Mouse (Mus musculus): ENCODE data around the gene Cfap44. TPM values are rescaled to one million over a fixed set of nuclear protein-coding genes. Genes with fewer than 3 reads are reported as not detected.

Cfap44 gene
- total RNA-seq, 2 experiments from 2014 or later = 12.8 to 14.8 TPM

DNA sequence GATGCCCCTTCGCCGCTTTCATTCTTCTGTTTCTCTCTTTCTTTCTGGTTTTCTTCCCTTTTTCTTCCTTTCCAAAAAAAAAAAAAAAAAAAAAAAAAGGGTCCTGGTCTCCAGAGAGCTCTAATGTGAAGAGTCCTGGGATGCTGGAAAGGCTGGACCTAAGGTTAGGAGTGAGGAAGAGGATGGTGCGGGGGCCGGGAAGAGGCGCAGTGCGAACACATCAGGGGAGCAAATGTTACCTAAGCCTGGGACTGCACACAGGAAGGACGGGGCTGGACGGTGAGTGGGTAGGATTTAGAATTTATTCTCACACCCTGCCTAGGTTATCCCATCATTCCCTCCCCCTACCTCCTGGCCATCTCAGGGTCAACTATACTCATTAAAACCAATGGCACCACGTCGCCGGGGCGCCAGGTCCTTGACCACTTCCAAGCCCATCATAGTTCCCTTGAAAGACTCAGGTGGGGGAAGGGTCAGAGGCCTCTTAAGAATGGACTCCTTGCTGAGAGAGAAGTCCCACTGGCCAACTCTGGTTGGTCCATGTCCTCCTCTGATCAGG lies 136.7 kb downstream of the Cfap44 start:
- DNase-seq (ENCODE audit: low spot score in 2 of 2) = no peak
- no peak for TF ChIP-seq CTCF (conservative IDR thresholded peaks at IDR 0.05)
- Histone ChIP-seq H3K4me3 (peak overlapping the region; percentile 38), H3K27ac (peak overlapping the region; percentile 70)

Other genes with a start within 250 kb of the Cfap44 start
- 10 to 100 TPM; 41.4 to 43.0 TPM for gene Usf3, start 221.6 kb upstream of the Cfap44 start, total RNA-seq (2021)
- 10 to 100 TPM; 43.5 to 45.0 TPM for gene Sidt1, start 61.6 kb upstream of the Cfap44 start, total RNA-seq (2021)
- gene Spice1, start 47.7 kb upstream of the Cfap44 start, total RNA-seq (2021) = 10 to 100 TPM; 20.6 to 23.3 TPM
- 10 to 100 TPM in 1 of 2 experiments, 1 to 10 TPM in 1; 9.7 to 12.1 TPM for gene Boc, start 164.1 kb downstream of the Cfap44 start, total RNA-seq (2021)